8 mouse cellular contexts compared by ENCODE assay signal in the genomic region with DNA sequence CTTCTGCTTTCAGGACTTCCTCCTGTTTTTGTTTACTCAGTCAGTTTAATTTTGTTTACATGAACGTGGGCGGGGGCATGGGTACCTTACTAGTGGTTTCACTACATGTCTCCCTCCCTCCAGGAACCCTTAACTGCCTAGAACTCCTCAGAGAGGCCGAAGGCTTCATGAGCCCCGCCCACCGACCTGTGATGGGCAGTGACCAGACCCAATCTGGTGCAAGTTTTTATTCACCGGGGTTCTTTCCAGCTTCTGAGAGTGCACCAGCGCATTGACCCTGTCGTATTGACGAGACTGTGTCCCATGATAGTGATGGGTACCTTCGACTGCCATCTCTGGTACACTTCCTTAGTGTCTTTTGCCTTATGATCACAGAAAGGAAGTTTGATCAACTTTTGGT. TPM values are rescaled to one million over a fixed set of nuclear protein-coding genes. Genes with fewer than 3 reads are reported as not detected.
DNase-seq lines count a peak whose midpoint lies in the region; ATAC-seq and TF ChIP-seq lines count a peak whose summit lies in the region.

No protein-coding gene starts in this region.

- no peaks in the 10 kb centered on the region for H3K9me3 ChIP-seq in hindbrain, embryonic 13.5 days

- peaks cover 15% of the 10 kb centered on the region for H3K4me1 ChIP-seq in hindbrain, embryonic 13.5 days (replicated peaks)

- peak; percentile 54 for ATAC-seq in Patski
- ATAC-seq in hindbrain, embryonic 13.5 days (ENCODE audit: low FRiP score), result peak; percentile 49

- DNase-seq in Patski (ENCODE audit: low read depth, low spot score), result no peak
- peak; percentile 77 to 80 for DNase-seq in cerebellum, postnatal 14 days
- DNase-seq in frontal cortex, postnatal 14 days (ENCODE audit: low spot score in 2 of 2), result peak; percentile 27 to 38
- peak; percentile 38 to 44 for DNase-seq in layer of hippocampus, postnatal 36 days
- peak; percentile 79 for DNase-seq in lung, postnatal 25 days (ENCODE audit: low spot score)
- peak; percentile 86 for DNase-seq in retina, embryonic 14.5 days (ENCODE audit: low spot score)
- DNase-seq in thymus, postnatal 4 days, result peak; percentile 77

- CTCF ChIA-PET in Patski (lab: Charles Lee), result interaction anchor here (0.6 to 2.8 kb wide), 14 partner anchors 10 to 164 kb away, joined by 3 to 22 read pairs (median 4); no protein-coding TSS in a partner anchor

- no peak overlapping the region for H3K27ac ChIP-seq in hindbrain, embryonic 13.5 days

- TF ChIP-seq CTCF in Patski (IDR thresholded peaks at IDR 0.05), result no peak

- H3K36me3 ChIP-seq in hindbrain, embryonic 13.5 days, result no peaks in the 10 kb centered on the region

- peak overlapping the region; percentile 99 for H3K4me2 ChIP-seq in hindbrain, embryonic 13.5 days

- no peak overlapping the region for H3K9ac ChIP-seq in hindbrain, embryonic 13.5 days

- H3K27me3 ChIP-seq in Patski, result peaks cover 5% of the 10 kb centered on the region
- H3K27me3 ChIP-seq in hindbrain, embryonic 13.5 days, result 0 out of 2 replicates have a peak, but pooled peaks cover 8% of the 10 kb centered on the region

- 2% methylated on average over 10 of the region's 10 CpGs for WGBS in hindbrain, embryonic 13.5 days

- POLR2A ChIA-PET in Patski (lab: Charles Lee), result interaction anchor here (0.6 kb wide), 1 partner anchor 33 kb away, joined by 3 read pairs; no protein-coding TSS in a partner anchor

- peak overlapping the region; percentile 53 for H3K4me3 ChIP-seq in hindbrain, embryonic 13.5 days

- in situ Hi-C loops in Patski (cut with MboI; ENCODE audit: low pct_unique_long_range_greater_than_20kb), result no loop called here

RNA-seq across cellular contexts. Expression of a gene that starts 51.5 kb away (rescaled TPM):
- not detected for polyA plus RNA-seq in Patski (2021)
- polyA plus RNA-seq in hindbrain, embryonic 13.5 days (2015; fragmentation: Nextera tagmentation; extraction: Ambion mirVana), result 3.5 and 3.6 TPM in 2 replicates
- 10 to 100 TPM; 51.7 to 53.4 TPM for total RNA-seq in layer of hippocampus, postnatal 36 days (2021)
